Mouse (Mus musculus): ENCODE data around the gene Gm8281. TPM values are rescaled to one million over a fixed set of nuclear protein-coding genes. Genes with fewer than 3 reads are reported as not detected.
"Not testable (repeated sequence)": the region's sequence is repeated elsewhere in the genome, so short reads cannot be mapped to it uniquely, and the experiment has no call there.

Gm8281 gene
- total RNA-seq (2014; fragmentation: Nextera tagmentation) (not detected in 2 replicates), total RNA-seq (2017) (not detected in 2 replicates), polyA plus RNA-seq (2012) (not detected in 2 replicates)

- not testable (repeated sequence) for DNase-seq (ENCODE audit: low spot score)
Observed at GRCm38 (mm10) chr14:5070611-5071490, at the start of gene Gm8281. Gene Gm8281 (plus strand): TSS chr14:5071040.

GRCm38 (mm10) chr14:5050329-5050728, 20.5 kb upstream of the Gm8281 start, which contains the start of gene 4930555G01Rik:
Gene 4930555G01Rik (plus strand): TSS chr14:5050629.
- H3K4me1 ChIP-seq (ENCODE audit: insufficient read depth, low read depth, low read length); DNase-seq (ENCODE audit: low spot score); H3K9me3 ChIP-seq (replicated peaks); H3K36me3 ChIP-seq (replicated peaks); ATAC-seq (ENCODE audit: extremely low read depth, insufficient number of reproducible peaks, low FRiP score, poor library complexity, severe bottlenecking); H3K4me3 ChIP-seq (ENCODE audit: low read depth, low read length); H3K27me3 ChIP-seq (ENCODE audit: insufficient read depth, low read length): not testable (repeated sequence)

More at GRCm38 (mm10) chr14:5070611-5071490, at the start of gene Gm8281:
- not testable (repeated sequence) for H3K4me1 ChIP-seq (ENCODE audit: insufficient read depth, low read depth, low read length); H3K4me3 ChIP-seq (ENCODE audit: low read depth, low read length); H3K36me3 ChIP-seq (replicated peaks); H3K9me3 ChIP-seq (replicated peaks); H3K27me3 ChIP-seq (ENCODE audit: insufficient read depth, low read length); ATAC-seq (ENCODE audit: extremely low read depth, insufficient number of reproducible peaks, low FRiP score, poor library complexity, severe bottlenecking)

GRCm38 (mm10) chr14:5131219-5131618, 60.4 kb downstream of the Gm8281 start, which contains the start of gene Gm8279:
Gene Gm8279 (plus strand): TSS chr14:5131519.
- H3K36me3 ChIP-seq (replicated peaks); H3K27me3 ChIP-seq (ENCODE audit: insufficient read depth, low read length); ATAC-seq (ENCODE audit: extremely low read depth, insufficient number of reproducible peaks, low FRiP score, poor library complexity, severe bottlenecking); H3K4me3 ChIP-seq (ENCODE audit: low read depth, low read length); H3K9me3 ChIP-seq (replicated peaks); DNase-seq (ENCODE audit: low spot score); H3K4me1 ChIP-seq (ENCODE audit: insufficient read depth, low read depth, low read length): not testable (repeated sequence)

Other genes starting within 250 kb of the Gm8281 start
- gene Gm3269, start 232.9 kb upstream of the Gm8281 start, total RNA-seq (2014; fragmentation: Nextera tagmentation), result not detected in 2 replicates
- gene Gm3269, start 232.9 kb upstream of the Gm8281 start, total RNA-seq (2017), result not detected in 2 replicates
- gene Gm3269, start 232.9 kb upstream of the Gm8281 start, polyA plus RNA-seq (2012), result not detected in 2 replicates
- not detected in 2 replicates for gene Gm3264, start 215.5 kb upstream of the Gm8281 start, total RNA-seq (2014; fragmentation: Nextera tagmentation)
- gene Gm3264, start 215.5 kb upstream of the Gm8281 start, total RNA-seq (2017), result not detected in 2 replicates
- not detected in 2 replicates for gene Gm3264, start 215.5 kb upstream of the Gm8281 start, polyA plus RNA-seq (2012)
- not detected in 2 replicates for gene Gm3278, start 178.6 kb upstream of the Gm8281 start, total RNA-seq (2014; fragmentation: Nextera tagmentation)
- gene Gm3278, start 178.6 kb upstream of the Gm8281 start, total RNA-seq (2017), result 0.12 TPM in 1 of 2 replicates, not detected in the other
- not detected in 2 replicates for gene Gm3278, start 178.6 kb upstream of the Gm8281 start, polyA plus RNA-seq (2012)
- gene Gm8297, start 87.1 kb upstream of the Gm8281 start, total RNA-seq (2014; fragmentation: Nextera tagmentation), result not detected in 2 replicates
- gene Gm8297, start 87.1 kb upstream of the Gm8281 start, total RNA-seq (2017), result 0.23 and 0.44 TPM in 2 replicates
- not detected in 2 replicates for gene Gm8297, start 87.1 kb upstream of the Gm8281 start, polyA plus RNA-seq (2012)
- not detected in 2 replicates for gene Gm3298, start 55.1 kb upstream of the Gm8281 start, total RNA-seq (2014; fragmentation: Nextera tagmentation)
- gene Gm3298, start 55.1 kb upstream of the Gm8281 start, total RNA-seq (2017), result not detected in 2 replicates
- gene Gm3298, start 55.1 kb upstream of the Gm8281 start, polyA plus RNA-seq (2012), result not detected in 2 replicates
- gene 4930555G01Rik, start 20.4 kb upstream of the Gm8281 start, total RNA-seq (2014; fragmentation: Nextera tagmentation), result not detected in 2 replicates
- gene 4930555G01Rik, start 20.4 kb upstream of the Gm8281 start, total RNA-seq (2017), result 0.33 TPM in 1 of 2 replicates, not detected in the other
- not detected in 2 replicates for gene 4930555G01Rik, start 20.4 kb upstream of the Gm8281 start, polyA plus RNA-seq (2012)
- not detected in 2 replicates for gene Gm8279, start 60.5 kb downstream of the Gm8281 start, total RNA-seq (2014; fragmentation: Nextera tagmentation)
- 0.17 TPM in 1 of 2 replicates, not detected in the other for gene Gm8279, start 60.5 kb downstream of the Gm8281 start, total RNA-seq (2017)
- not detected in 2 replicates for gene Gm8279, start 60.5 kb downstream of the Gm8281 start, polyA plus RNA-seq (2012)
- gene Gm3317, start 93.5 kb downstream of the Gm8281 start, total RNA-seq (2014; fragmentation: Nextera tagmentation), result not detected in 2 replicates
- gene Gm3317, start 93.5 kb downstream of the Gm8281 start, total RNA-seq (2017), result not detected in 2 replicates
- not detected in 2 replicates for gene Gm3317, start 93.5 kb downstream of the Gm8281 start, polyA plus RNA-seq (2012)
- not detected in 2 replicates for gene Gm8271, start 114.8 kb downstream of the Gm8281 start, total RNA-seq (2014; fragmentation: Nextera tagmentation)
- gene Gm8271, start 114.8 kb downstream of the Gm8281 start, total RNA-seq (2017), result 0.11 TPM in 1 of 2 replicates, not detected in the other
- gene Gm8271, start 114.8 kb downstream of the Gm8281 start, polyA plus RNA-seq (2012), result not detected in 2 replicates
- not detected in 2 replicates for gene Gm3526, start 189.5 kb downstream of the Gm8281 start, total RNA-seq (2014; fragmentation: Nextera tagmentation)
- 0.12 and 0.16 TPM in 2 replicates for gene Gm3526, start 189.5 kb downstream of the Gm8281 start, total RNA-seq (2017)
- not detected in 2 replicates for gene Gm3526, start 189.5 kb downstream of the Gm8281 start, polyA plus RNA-seq (2012)

Data from G1E (cell line).